Mouse (Mus musculus): ENCODE results near the gene Nodal. TPM values are rescaled to one million over a fixed set of nuclear protein-coding genes. Genes with fewer than 3 reads are reported as not detected.

The Nodal gene
- total RNA-seq, 2 experiments from 2014 or later = 0.25 TPM; not detected in 1

Other genes with a start within 250 kb of the Nodal start
- not detected for gene Tbata, start 246.0 kb upstream of the Nodal start, total RNA-seq (2021)
- gene Adamts14, start 144.5 kb upstream of the Nodal start, total RNA-seq (2021) = 10 to 100 TPM; 15.8 to 17.4 TPM
- not detected for gene Prf1, start 120.1 kb upstream of the Nodal start, total RNA-seq (2021)
- 10 to 100 TPM; 32.1 to 35.9 TPM for gene Pald1, start 34.4 kb upstream of the Nodal start, total RNA-seq (2021)
- gene Eif4ebp2, start 34.7 kb downstream of the Nodal start, total RNA-seq (2021) = 100 to 1,000 TPM; 123 to 124 TPM
- 10 to 100 TPM; 41.8 to 44.1 TPM for gene Lrrc20, start 57.8 kb downstream of the Nodal start, total RNA-seq (2021)
- under 1 TPM in 1 of 2 experiments, not detected in 1; 0.07 TPM for gene Npffr1, start 177.5 kb downstream of the Nodal start, total RNA-seq (2021)
- 10 to 100 TPM; 37.8 to 40.4 TPM for gene Ppa1, start 230.6 kb downstream of the Nodal start, total RNA-seq (2021)

Measured in gastrocnemius, postnatal 4 days (tissue).